Mouse (Mus musculus) ES-Bruce4 (cell line): ENCODE measurements around the gene Gm17349.
A peak's percentile ranks its signal among the peaks of the same experiment; 100 is the strongest.

ENCODE experiments used
- CTCF ChIP-seq: IDR thresholded peaks from one replicate; pipeline ENCODE4 v1.8.1; 2011; ENCODE audit warnings: low read depth, low read length
- EP300 ChIP-seq: IDR thresholded peaks from 2 replicates; pipeline ENCODE4 v1.6.1; 2011; ENCODE audit warnings: low read depth, low read length; ENCODE audit not compliant: insufficient read depth

DNA sequence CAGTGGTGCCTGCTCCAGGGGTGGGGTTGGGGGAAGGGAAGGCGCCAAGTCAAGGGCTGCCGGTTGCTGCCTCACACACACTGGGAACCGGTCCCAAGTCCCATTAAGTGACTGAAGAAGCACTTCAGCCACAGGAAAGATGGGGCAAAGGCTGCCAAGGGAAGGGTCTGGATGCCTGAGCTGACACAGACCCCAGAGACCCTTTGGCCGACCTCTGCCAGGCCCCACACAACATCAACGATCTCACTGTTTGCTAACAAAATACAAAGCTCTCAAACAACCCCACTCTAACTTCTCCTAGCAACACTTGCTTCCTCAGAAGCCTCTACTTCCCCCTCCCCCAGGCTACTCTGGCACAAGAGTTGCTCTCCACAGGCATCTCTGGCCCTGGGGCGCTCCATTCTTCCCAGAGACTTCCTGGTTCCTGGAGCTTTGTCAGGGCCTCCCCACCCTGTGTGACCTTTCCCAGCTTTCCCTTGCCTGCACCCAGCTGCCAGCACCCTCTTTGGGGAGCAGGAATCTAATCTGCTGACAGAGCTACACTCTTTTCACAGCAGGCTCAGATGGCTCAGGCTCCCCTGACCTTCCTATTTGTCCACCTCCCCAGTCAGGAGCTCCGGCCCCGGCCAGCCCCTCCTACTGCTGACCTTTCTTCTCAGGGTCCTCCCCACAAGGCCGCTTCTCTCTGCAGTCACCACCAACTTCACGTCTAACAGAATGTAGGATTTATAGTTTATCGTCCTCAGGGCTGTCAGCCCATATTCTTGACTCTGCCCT lies 18.4 kb upstream of the Gm17349 start:
- TF ChIP-seq CTCF, result no peak
- 0 out of 2 replicates have a peak, but pooled peaks have one; percentile 11 for TF ChIP-seq EP300
